Mouse (Mus musculus): ENCODE results near the gene Samt3. TPM values are rescaled to one million over a fixed set of nuclear protein-coding genes. Genes with fewer than 3 reads are reported as not detected.

Samt3 gene
- total and polyA plus RNA-seq, 3 experiments: not detected

DNA sequence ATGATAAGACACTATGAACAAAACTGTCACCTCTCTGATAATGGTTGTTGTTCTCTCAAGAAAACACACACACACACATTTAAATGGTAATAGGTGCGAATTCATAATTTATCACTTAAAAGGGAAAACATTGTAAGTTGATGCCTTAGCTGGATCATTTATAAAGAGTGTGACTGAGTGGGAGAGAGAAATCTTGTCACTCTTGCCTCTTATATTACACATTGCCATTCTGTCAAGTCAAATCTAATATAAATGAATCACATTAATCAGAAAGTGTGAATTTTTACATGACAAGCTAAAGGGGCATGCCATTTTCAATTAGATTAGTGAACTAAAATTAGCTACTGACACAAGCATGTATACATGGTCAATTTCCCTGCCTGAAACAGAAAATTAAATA lies 44.7 kb downstream of the Samt3 start:
- dilution Hi-C loops (cut with MboI; ENCODE audit: extremely low pct_ligation_motif_present, extremely low pct_unique_long_range_greater_than_20kb, low sequenced_read_pairs): no loop called here
- H3K79me2 ChIP-seq (replicated peaks; ENCODE audit: control insufficient read depth, extremely low read depth, insufficient read depth, poor library complexity, severe bottlenecking): no peaks in the 10 kb centered on the region
- no peak overlapping the region for H3K4me2 ChIP-seq (ENCODE audit: insufficient read depth, low read depth, poor library complexity, severe bottlenecking)
- no peaks in the 10 kb centered on the region for H3K36me3 ChIP-seq (replicated peaks in 1 of 2; ENCODE audit: control insufficient read depth in 1 of 2, insufficient read depth in 1 of 2, low read length in 1 of 2)
- no peak overlapping the region for H3K27ac ChIP-seq (ENCODE audit: insufficient read depth, low read depth)
- H3K27me3 ChIP-seq (replicated peaks): no peaks in the 10 kb centered on the region
- TF ChIP-seq RAD21 (IDR thresholded peaks at IDR 0.05; ENCODE audit: low read depth, low read length): no peak
- TF ChIP-seq NELFE (IDR thresholded peaks at IDR 0.05; ENCODE audit: low read depth, low read length): no peak
- TF ChIP-seq MAX (IDR thresholded peaks at IDR 0.05; ENCODE audit: low read length): no peak
- H3K4me1 ChIP-seq (ENCODE audit: control insufficient read depth in 1 of 2, insufficient read depth in 2 of 2): no peaks in the 10 kb centered on the region
- H3K4me3 ChIP-seq (replicated peaks in 1 of 3; ENCODE audit: low read depth in 2 of 3, low read length in 2 of 3, poor library complexity in 1 of 3): no peak overlapping the region
- H3K9ac ChIP-seq (ENCODE audit: insufficient read depth, low read depth): no peak overlapping the region
- DNase-seq (ENCODE audit: extremely low read depth): no peak
- H3K9me3 ChIP-seq (replicated peaks; ENCODE audit: low read length): no peaks in the 10 kb centered on the region
- in situ Hi-C loops (cut with MboI; ENCODE audit: low pct_ligation_motif_present, low pct_unique_long_range_greater_than_20kb, low sequenced_read_pairs): no loop called here

Other genes starting within 250 kb of the Samt3 start
- 8.3 and 12.8 TPM in 2 replicates for gene 5430427O19Rik, start 173.8 kb upstream of the Samt3 start, total RNA-seq (2012; rRNA removed)
- gene 5430427O19Rik, start 173.8 kb upstream of the Samt3 start, total RNA-seq (2014; rRNA removed): 30.7 and 31.5 TPM in 2 replicates
- 14.1 and 14.5 TPM in 2 replicates for gene 5430427O19Rik, start 173.8 kb upstream of the Samt3 start, polyA plus RNA-seq (2012; ENCODE audit: insufficient read length, low read depth)
- gene Nr0b1, start 147.6 kb downstream of the Samt3 start, total RNA-seq (2012; rRNA removed): not detected in 2 replicates
- gene Nr0b1, start 147.6 kb downstream of the Samt3 start, total RNA-seq (2014; rRNA removed): not detected in 2 replicates
- not detected in 2 replicates for gene Nr0b1, start 147.6 kb downstream of the Samt3 start, polyA plus RNA-seq (2012; ENCODE audit: insufficient read length, low read depth)

Data from CH12.LX (cell line).